Mouse (Mus musculus) mouse trophoblast stem cell (cell line): Measurements from ENCODE around the gene Uqcrfs1.

Source experiments
- in situ Hi-C, 2 experiments: fragments of 300-500 bp; cut with MseI, MboI; formaldehyde crosslinking; loops; 2 replicates in 1 of 2; 3 replicates in 1 of 2; pipeline ENCODE4 v1.15.1; 2025

The Uqcrfs1 gene

GRCm38 (mm10) chr13:30507651-30508050, 37.5 kb downstream of the Uqcrfs1 start:
- in situ Hi-C loops: no loop called here

- in situ Hi-C loops: no loop called here
These were observed 43.2 kb downstream of the Uqcrfs1 start for GRCm38 (mm10) chr13:30501860-30502395.
